Mouse (Mus musculus) cerebellum, adult 2 months (tissue): Measurements from ENCODE around the gene Fkbp5.

Experiments
- CTCF ChIP-seq: fragments of 200-500 bp; IDR thresholded peaks from 2 replicates; pipeline ENCODE4 v1.5.1; 2011; ENCODE audit warnings: low read depth, mild to moderate bottlenecking, control low read depth, low read length, moderate library complexity, borderline replicate concordance; ENCODE audit not compliant: insufficient read depth
- POLR2A ChIP-seq: fragments of 200-500 bp; IDR thresholded peaks from 2 replicates; pipeline ENCODE4 v1.6.1; 2011; ENCODE audit warnings: low read length, control low read depth, borderline replicate concordance; ENCODE audit not compliant: insufficient read depth

DNA sequence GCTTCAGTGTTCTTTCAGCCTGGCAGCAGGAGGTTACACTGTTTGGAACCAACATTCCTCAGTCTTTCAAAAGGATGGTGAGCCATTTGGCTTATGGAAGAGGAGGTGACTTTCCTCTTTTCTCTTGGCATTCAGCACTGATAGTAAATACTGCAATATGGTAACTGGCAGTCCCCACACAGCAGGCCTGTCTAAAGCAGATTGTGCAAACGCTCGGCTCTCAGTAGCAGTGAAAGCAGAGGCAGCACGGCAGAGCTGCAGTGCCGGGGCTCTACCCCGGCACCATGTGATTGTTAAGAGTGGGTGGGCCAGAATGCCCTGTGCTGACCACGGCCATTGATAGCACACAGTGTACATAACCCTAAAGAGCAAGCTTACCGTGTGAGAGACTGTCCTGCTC is 110.9 kb downstream of the Fkbp5 start:
- no peak for TF ChIP-seq CTCF
- no peak for TF ChIP-seq POLR2A
